Mouse (Mus musculus) layer of hippocampus, postnatal 14 days (tissue): ENCODE measurements at regions not wholly inside any gene's neighbourhood (a gene's known extent, or its start where the extent isn't known, plus 50 kb on each side); places are given as distances from the start of the nearest gene placed in this dataset.

Experiments used
- DNase-seq, 2 experiments: peaks; one replicate each; pipeline ENCODE4 v3.0.0; 2021 to 2022; ENCODE audit warnings: low spot score in 2 of 2, mixed read lengths in 1 of 2

DNA sequence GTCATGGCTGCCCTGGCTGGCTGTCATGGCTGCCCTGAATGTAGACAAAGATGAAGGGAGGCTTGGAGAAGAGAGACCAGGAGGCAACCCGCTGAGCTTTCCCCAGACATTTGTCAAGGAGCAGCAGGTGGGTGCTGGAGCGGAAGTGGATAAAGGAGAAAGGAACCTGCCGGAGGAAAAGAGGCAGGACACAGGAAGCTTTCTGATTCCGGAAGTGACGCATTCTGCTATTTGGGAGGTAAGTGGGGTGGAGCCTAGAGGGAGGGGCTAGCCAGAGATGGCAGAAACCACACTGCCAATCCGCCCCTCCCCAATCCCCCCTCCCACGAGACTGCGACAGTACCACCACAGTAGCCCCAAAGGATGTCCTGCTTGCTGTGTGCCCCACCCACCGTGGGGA lies 80.1 kb downstream of the Gm572 start:
- no peak for DNase-seq

DNA sequence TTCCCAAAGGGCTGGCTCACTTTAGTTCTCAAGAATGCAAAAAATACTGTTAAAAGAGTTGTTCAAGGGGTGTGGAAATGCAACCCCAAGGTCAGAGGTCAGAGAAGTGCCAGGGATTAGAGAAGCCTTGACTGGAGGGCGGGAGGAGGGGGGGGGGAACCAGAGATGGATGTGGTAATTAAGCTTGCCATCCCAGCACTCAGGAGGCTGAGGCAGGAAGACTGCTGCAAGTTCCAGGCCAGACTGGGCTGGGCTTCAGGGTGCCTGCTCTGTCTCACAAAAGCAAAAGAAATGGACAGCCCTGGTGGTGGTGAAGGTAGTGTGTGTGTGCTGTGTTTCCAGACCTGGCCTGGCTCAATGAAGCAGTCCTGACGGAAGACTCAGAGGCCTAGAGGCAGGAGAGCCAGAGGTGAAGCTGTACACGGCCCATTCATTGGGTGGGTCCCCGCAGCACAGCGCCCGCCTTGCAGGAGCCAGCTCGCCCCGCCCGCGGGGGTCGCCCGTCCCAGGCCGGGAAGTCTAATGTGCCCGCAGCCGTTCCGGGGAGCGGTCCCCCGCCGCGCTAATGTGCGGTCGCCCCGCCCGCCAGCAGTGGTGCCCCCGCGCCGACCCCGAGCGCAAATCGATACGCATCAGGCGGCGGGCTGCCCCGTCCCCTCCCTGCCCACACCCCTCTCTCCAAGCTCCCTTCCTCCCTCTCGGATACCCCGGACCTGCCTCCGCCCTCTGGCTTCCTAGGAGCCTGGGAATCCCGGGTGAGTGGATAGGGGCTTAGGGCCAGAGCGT lies 80.1 kb upstream of the Casz1 start:
- no peak for DNase-seq

DNA sequence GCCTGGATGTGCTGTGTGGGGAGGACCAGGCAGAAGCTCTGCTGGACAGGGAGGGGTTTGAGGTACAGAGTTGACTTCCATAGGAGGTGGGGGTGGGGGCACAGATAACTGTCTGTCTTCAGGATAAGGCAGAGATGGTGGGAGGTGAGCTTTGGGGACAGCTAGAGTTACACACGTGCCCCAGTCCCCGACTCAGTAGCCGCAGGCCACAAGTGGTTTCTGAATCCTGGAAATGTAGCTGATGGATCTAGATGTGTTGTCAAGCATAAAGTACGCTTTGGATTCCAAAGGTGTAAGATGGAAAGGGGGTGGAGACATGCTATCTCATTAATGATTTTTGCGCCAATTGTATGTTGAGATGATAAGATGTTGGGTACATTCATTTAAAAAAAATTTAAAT lies 75.4 kb upstream of the Casz1 start:
- no peak for DNase-seq

DNA sequence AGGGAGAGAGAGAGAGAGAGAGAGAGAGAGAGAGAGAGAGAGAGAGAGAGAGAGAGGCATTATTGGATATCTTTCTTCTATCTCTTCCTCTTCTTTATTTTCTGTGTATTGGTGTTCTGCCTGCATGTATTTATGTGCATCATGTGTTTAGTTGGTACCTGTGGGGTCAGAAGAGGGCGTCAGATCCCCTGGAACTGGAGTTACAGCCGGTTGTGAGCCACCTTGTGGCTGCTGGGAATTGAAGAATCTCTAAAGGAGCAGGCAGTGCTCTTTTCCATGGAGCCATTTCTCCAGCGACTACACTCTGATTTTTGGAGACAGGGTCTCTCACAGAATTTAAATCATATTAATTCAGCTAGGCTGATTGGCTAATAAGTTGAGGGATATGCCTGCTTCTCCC lies 72.6 kb upstream of the Casz1 start:
- no peak for DNase-seq

DNA sequence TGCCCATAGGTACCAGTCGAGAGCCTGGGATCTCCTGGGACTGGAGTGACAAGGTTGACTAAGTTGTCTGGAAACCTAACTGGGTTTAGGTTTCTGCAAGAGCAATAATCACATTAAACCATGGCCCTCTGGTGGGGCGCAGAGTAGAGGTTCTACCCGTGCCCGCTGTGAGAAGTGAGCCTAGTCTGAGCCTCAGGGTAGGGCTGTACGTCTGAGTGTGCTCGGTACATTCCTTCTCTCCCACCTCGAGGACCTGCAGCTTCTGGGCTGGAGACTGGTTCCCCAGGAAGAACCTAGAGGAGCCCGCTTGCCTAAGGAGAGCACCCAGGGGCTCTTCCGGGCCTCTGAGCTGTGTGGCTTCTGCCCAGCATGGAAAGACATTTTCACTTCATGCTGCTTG lies 70.2 kb upstream of the Casz1 start:
- DNase-seq = no peak

DNA sequence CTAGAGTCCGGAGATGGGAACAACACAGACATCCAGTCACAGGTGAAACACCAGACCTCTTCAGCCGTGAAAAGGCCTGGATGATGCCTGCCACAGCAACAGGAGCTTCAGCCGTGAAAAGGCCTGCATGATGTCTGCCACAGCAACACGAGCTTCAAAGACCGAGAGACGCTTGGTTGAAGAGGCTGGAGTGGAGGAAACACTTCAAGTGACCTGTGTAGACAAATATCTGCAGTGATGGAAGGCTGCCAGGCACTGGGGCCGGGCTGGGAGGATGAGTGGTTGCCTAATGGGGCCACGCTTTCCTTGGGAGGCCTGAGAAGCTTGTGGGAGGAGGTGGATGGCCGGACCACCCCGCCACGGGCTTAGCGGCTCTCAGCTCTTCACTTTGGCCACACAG lies 69.7 kb upstream of the Casz1 start:
- no peak for DNase-seq

DNA sequence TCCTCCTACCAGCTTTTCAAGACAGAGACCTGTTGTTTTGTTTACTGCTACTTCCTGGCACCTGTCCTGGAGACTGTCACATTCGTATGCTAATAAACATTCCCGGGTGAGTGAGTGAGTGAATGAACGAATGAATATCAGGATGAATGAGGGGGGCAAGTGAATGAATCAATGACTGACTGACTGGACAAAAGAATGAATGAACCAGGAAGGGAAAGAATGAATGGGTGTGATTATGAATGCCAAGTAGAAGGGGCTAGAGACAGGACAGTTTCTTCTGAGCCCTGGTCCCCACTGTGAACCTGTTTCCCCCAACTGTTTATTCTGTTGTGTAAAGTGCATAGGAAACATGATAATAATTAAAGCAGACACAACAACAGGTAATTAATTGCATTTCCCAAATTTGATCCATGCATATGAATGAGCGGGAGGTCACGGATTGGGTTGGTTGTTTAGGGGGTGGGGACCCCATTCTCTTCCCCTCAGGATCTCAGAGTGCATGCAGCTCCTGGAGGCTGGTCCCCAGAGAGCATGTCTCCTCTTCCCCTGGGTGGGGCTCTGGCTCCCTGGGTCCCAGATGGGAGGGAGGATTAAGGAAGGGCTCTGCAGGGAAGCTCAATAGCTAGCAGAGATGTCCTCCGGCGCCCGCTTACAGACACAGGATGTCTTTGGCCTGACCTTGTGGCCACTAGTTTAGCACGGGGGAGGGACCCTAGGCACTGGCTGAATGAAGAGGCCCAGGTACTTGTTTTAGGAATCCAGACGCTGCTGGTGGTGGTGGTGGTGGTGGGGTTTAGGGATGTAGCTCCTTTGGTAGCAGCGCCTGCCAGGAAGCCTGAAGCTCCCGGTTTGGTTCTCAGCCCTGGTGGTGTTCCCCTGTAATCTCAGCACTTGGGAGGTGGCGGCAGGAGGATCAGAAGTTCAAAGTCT lies 65.4 kb upstream of the Casz1 start:
- DNase-seq = no peak

DNA sequence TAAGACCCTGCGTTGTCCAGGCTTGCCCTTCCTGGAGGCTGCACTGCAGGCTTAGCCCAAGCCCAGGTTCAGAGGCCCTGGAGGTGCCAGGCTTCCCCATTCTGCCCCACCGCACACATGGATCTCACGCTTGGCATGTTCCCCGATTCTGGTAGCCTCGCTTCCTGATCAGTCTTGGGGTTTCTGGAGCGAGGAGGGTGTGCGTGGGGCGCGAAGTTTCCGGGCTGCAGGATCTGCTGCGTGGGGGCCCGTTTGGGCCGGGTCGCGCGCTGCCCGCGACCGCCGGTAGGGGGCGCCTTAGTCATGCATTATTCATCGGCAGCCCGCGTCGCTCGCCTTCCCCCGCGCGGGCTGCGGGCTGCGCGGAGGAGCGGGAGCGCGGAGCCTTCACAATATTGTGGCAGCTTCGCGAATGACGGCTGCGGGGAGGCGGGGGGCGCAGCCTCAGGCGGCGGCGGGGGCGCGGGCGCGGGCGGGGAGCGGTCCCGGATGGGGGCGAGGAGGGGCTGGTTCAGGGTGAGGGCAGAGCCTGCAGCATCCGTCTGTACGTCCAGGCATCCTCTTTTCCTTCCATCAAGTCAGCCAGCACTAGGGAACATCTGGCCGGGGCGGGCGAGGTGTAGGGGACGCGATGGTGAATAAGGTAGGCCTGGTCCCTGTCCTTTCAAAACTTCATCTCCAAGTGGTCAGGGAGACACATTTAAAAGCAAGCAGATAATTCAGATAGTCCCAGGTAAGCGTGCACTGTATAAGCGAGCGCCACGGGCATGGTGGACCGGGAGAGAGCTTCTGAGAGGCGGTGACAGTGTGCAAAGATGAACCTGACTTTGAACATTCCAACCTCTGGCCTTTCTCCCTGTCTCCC lies 61.4 kb upstream of the Casz1 start:
- peak; percentile 52 to 68 for DNase-seq

DNA sequence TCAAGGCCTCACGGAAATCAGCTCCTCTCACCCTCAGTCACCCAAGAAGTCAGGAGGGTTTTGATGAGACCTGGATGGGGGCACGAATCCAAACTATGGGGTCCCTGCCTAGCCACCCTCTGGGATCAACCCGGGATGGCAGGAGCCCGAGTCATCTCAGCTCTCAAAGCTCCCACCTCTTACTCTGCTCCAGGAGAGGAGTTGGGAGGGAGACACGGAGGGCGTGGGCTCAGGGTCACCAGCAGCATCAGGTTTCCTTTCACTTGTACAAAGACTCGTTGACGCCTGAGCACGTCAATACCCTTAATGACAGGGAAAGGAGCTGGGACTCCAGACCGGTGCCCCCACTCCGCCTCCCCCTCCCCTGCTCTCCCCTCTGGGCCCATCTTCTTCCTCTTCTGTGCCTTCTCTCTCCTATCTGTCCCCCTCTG lies 60.8 kb upstream of the Casz1 start:
- DNase-seq = no peak

DNA sequence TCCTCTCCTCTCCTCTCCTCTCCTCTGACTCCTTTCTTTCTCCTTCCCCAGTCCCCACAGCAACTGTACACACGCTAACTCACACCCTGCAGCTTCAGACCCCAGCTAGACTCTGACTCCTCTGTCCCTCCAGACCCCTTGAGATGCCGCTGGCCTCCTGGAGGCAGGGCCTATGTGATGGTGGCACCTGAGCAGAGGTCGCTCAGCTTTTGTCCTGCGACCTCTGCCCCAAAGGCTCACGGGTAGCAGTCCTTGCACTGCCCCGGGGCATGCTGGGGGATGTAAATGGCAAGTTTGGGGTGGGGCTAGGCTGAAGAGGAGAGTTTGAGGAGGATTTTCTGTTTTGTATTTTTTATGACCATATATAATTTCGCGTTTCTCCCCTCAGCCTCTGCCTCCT lies 60.2 kb upstream of the Casz1 start:
- DNase-seq = no peak

DNA sequence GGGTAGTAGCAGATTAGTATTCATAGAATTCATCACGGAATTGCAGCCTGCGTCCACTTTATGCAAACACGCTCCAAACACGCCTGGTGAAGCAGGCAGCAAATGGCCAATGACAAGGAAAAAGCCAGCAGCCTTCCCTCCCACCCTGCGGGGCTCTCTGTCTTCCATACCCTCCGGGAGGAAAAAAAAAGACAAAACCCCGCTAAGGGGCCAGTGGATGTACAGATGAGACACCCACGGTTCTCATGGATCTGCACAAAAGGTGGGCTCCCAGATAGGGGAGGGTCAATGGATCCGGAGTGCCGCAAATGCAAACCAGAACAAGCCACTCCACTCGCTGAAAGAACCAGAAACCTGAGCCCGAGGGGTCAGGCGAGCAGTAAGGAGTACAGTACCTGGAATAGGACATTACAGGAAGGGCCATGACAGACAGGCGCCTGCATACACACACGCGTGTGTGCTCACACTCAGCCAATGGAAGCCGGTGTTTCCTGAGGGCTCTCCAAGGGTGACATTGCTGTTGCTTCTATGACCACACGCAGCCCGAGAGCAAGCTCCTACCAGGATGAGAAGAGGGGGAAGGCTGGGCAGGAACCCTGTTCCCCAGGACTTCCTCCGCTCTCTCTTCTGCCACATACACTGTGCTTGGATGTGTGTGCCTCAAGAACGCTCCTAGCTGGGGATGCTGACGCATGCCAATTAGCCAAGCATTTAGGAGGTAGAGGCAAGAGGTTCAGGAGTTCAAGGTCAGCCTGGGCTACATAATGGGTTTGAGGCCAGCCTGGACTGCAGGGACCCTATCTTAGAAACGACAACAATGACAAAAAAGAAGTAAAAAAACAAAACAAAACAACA lies 57.5 kb upstream of the Casz1 start:
- DNase-seq = no peak

DNA sequence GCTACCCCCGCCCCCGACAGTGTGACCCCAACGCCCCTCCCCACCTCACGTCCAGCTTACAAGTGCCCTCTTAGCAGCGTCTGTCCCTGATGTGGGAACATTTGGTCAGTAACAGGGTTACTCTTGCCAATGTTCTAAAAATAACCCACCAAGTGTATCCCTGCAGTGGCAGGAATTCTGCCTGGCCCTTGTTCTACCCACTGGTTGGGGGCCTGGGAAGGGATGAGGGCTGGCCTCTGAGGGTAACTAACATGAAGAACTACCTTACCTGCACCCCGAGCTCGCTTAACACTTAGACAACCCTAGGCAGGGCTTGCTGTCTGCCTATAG lies 56.9 kb upstream of the Casz1 start:
- no peak for DNase-seq

DNA sequence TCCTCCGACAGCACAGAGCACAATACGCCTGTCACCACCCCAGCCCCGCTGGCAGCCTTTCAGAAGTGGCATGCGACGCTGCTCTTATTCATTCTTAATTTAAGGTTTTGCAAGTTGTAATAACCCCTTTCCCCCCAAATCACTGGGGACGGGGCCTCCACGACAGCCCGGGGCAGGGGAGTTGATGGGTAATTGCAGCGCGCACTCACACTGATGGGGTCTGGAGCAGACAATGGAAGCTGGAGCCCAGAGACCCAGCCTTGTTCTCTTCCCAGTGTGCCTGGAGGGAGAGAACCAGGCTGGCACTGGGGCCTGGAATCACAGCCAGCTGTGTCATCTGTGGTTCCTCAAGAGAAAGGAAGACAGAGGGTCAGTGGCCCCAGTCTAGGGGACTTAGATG lies 54.2 kb upstream of the Casz1 start:
- no peak for DNase-seq

DNA sequence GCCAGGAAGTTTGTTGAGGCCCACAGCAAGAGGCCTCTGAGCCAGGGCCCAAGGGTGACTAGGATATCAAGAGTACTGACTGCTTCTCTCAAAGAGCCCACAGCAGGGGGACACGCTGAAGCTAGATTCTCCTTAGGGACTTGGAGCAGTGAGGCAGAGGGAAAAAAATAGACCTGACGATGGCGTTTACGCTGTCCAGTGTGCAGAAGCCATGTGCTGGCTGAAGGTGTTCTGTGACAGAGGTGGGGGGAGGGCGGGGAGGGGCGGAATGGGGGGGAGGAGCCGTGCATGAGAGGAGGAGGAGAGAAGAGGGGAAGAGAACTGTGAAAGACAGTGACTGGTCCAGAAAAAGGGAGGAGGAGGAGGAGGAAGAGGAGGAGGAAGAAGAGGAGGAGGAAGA lies 52.6 kb upstream of the Casz1 start:
- DNase-seq = no peak

DNA sequence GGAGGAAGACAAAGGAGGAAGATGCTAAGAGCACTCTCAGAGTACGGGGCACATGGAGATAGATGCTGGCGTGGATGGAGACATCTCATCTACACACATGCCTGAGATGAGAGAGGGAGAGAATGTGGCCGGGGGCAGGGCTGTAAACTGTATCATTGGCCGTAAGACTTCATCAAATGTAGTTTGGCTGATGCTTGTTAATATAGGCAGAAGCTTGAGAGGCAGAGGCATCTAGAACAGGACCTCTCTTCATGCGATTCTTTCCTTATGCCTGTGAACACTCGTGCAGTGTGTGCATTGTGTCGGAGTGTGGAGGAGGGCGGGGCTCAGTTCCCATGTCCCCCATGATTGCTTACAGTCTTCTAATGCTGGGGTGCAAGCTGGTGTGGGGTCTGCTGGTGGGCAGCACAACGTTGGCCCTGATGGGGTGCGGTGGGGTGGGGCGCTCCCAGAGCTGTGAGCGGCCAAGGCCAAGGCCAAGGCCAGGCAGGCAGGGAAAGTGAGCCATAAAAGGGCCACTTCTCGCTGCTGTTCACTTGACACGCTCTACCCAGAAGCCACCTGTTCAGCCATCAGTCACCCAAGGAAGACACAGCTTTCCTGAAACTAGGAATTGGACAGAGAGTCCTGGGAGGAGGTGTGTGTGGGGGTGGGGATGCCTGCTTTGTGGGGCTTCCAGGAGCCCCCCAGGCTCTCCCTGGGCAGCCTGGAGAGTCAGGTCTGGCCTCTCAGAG lies 51.7 kb upstream of the Casz1 start:
- no peak for DNase-seq

DNA sequence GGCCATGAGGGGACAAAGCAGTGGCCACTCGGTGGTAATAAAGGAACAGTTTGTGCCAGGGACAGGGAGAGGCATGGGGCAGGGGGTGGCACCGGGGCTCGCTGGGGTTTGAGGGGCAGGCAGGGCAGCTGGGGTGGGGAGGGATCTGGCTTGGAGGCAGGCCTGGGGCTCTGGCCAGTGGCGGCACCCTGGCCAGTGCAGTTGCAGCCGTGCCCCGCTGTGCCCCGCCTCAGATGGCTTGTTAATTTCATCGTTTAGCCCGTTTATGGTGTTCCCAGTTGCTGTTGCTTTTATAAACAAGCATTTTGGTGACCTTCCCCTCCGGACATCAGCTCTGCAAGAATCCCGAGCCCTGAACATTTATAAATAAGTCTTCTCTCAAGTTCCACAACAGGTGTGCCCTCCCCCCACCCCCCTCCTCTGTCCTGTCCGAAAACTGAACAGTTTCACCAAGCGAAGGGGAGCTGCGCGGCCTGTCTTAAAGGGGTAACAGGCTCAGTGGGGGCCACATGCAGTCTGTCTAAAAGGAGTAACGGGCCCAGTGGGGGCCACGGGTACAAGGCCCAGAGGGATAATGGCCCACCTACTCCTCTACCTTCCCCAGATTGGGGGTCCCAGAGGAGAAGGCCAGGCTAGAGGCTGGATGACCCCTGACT lies 51.0 kb upstream of the Casz1 start:
- no peak for DNase-seq

DNA sequence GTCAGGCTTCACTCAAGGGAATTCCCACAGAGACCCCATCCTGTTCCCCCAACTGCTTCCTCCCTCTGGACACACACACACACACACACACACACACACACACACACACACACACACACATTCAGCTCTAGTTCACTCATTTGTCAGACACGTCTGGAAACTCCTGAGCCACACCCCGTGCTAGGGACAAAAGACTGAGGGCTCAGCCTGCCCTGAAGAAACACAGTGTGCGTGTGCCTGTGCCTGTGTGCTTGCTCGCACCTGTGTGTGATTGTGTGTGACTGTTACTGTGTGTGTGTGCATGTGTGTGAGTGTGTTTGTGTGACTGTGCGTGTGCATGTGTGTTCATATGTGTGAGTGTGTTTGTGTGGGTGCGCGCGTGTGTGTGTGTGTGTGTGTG lies 50.4 kb upstream of the Casz1 start:
- no peak for DNase-seq
